Mouse (Mus musculus): Measurements from ENCODE around the gene Pam16.

DNA sequence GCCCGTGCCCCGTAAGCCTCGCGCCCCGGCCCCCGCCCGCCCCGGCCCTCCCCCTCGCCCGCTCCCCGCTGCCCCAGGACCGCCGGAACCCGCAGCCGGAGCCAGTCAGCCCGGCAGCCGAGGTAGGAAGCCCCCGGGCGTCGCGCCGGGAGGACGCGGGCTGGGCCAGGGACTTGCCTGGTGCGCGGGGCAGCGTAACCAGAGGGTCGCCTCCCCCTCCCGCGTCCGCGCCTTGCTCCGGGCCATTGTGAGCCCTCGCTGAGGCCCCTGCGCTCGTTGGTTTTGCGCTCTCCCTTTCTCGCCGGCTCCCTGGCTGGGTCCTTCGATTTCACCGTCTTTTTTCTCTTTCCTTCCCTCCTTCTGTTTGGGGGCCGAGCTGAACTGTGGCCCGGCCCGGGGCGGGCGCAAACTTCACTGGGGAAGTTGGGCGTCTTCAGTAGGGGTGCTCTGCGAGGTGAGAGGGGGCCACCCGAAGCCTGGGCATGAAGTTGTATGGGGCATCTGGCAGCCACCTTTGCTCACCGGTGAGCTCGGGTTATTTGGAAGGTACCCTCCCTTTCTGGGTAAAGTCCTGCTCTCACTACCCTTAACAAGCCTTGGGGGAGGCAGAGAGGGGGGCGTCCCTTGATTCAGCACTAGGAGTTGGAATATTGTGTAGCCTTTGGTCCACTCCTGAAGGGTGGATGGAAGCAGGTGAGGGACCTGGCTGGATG lies 29.8 kb downstream of the Pam16 start:
- TF ChIP-seq POLR2A (IDR thresholded peaks at IDR 0.05; ENCODE audit: borderline replicate concordance, insufficient read depth, low read length) (no peak), CTCF (IDR thresholded peaks at IDR 0.05; ENCODE audit: borderline replicate concordance, insufficient read depth, low read depth, low read length) (no peak)

Measured in cerebellum, adult 2 months (tissue).